Mouse (Mus musculus) erythroblast, embryonic 14.5 days (primary cell): Measurements from ENCODE around the gene Amd1. TPM values are rescaled to one million over a fixed set of nuclear protein-coding genes. Genes with fewer than 3 reads are reported as not detected.

ENCODE experiments used
- H3K27me3 ChIP-seq: 2 replicates; pipeline ENCODE4 v1.6.1; 2012; ENCODE audit warnings: inconsistent platforms; ENCODE audit not compliant: control insufficient read depth
- H3K36me3 ChIP-seq: 2 replicates; pipeline ENCODE4 v1.6.1; 2012; ENCODE audit warnings: mild to moderate bottlenecking, inconsistent platforms; ENCODE audit not compliant: control insufficient read depth
- H3K4me1 ChIP-seq: 2 replicates; pipeline ENCODE4 v1.6.1; 2012; ENCODE audit warnings: inconsistent platforms; ENCODE audit not compliant: control insufficient read depth
- H3K4me3 ChIP-seq: replicated peaks from 2 replicates; pipeline ENCODE3; 2012; ENCODE audit warnings: moderate library complexity, mild to moderate bottlenecking, inconsistent platforms
- H3K9me3 ChIP-seq: 2 replicates; pipeline ENCODE4 v1.6.1; 2012; ENCODE audit warnings: low read length, inconsistent platforms, mixed read lengths; ENCODE audit not compliant: control insufficient read depth
- GATA1 ChIP-seq: IDR thresholded peaks from 2 replicates; pipeline ENCODE4 v1.6.1; 2012; ENCODE audit warnings: low read length, inconsistent platforms, mixed read lengths
- TAL1 ChIP-seq: IDR thresholded peaks from 3 replicates; pipeline ENCODE4 v1.6.1; 2012; ENCODE audit warnings: low read length, inconsistent platforms, mixed read lengths
- polyA plus RNA-seq: library from polyadenylated mRNA; stranded (reverse); fragments of >175 nt; gene quantifications from 2 replicates; pipeline ENCODE4 v1.2.3, GENCODE M21; 2012

Gene Amd1
- polyA plus RNA-seq, 1 experiment, result 0.69 TPM

DNA sequence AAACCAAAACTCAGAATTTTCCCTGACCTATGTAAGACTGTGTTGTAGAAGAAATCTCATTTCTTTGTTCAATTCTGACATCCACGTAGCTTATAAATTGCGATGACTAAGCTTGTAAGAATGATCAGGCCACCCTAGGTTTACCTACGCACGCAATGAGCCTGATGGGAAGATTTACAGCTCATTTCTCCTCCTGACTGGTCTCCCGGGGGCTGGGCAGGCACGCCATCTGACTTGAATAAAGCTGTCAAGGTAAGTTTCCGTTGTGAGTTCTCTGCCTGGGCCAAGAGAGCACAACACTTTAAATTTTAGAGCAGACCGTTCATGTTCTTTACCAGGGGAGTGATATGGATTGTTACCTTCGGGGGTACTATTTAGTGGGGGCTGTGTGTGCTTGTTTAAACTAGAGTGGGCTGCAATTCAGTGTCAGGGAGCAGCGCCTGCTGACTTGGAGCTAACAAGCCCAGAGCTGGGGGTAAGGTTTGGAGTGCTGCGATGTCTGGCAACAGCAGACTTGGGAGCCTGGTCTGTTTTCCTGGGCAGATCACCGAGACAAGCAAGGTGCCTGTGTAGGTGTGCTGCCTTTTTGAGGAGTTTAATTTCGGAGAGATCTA is 37.5 kb upstream of the Amd1 start, which contains the start of gene Cdk19:
TSS of gene Cdk19 (plus strand) at position 214 of the 614 bp plus-strand sequence.
- H3K27me3 ChIP-seq, result no peaks in the 10 kb centered on the region
- H3K4me3 ChIP-seq, result no peak within 1 kb of the TSS
- no peaks in the 10 kb centered on the region; the same call in 1 of the 2 replicates for H3K4me1 ChIP-seq
- no peaks in the 10 kb centered on the region for H3K9me3 ChIP-seq
- H3K36me3 ChIP-seq, result no peaks in the 10 kb centered on the region
- no peak for TF ChIP-seq TAL1
- TF ChIP-seq GATA1, result no peak

- H3K27me3 ChIP-seq, result no peaks in the 10 kb centered on the region
- no peak overlapping the region for H3K4me3 ChIP-seq
- no peaks in the 10 kb centered on the region for H3K36me3 ChIP-seq
- peaks cover 13% of the 10 kb centered on the region for H3K4me1 ChIP-seq
- 0 out of 2 replicates have a peak, but pooled peaks cover 2% of the 10 kb centered on the region for H3K9me3 ChIP-seq
- TF ChIP-seq GATA1 (no peak), TAL1 (no peak)
Observed at GRCm38 (mm10) chr10:40332864-40333263, 30.9 kb upstream of the Amd1 start.

GRCm38 (mm10) chr10:40330262-40330661 is 28.3 kb upstream of the Amd1 start:
- Histone ChIP-seq H3K4me1 (peaks cover 32% of the 10 kb centered on the region), H3K4me3 (no peak overlapping the region), H3K27me3 (no peaks in the 10 kb centered on the region), H3K36me3 (no peaks in the 10 kb centered on the region), H3K9me3 (0 out of 2 replicates have a peak, but pooled peaks cover 2% of the 10 kb centered on the region)
- no peak for TF ChIP-seq TAL1
- no peak for TF ChIP-seq GATA1

DNA sequence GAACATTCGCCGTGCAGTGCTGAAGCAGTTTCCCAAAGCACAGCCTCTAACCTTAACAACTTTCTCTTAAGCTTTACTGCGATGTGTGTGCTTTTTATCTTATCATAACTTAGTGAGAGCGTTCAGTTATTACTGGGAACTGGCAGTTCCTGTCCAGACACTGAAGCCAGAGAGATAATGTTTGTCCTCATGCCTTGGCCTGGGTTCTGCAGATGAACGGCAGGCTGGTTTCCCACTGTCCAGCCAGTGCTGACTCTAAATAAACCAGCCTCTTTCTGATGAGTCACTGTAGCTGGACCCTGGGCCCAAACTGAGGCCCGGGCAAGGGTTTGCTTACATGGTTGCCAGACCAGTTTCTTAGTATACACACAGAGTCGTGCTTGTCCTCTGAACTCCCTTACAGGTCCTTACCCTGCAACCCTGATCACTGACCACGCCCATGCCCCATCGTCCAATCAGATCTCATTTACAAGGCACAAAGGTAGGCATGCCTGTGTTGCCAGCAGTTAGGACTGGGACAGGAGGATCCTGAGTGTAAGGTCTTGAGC is 26.1 kb upstream of the Amd1 start:
- Histone ChIP-seq H3K36me3 (no peaks in the 10 kb centered on the region), H3K4me1 (peaks cover 32% of the 10 kb centered on the region), H3K27me3 (no peaks in the 10 kb centered on the region), H3K4me3 (peak overlapping the region; percentile 50), H3K9me3 (peaks cover 5% of the 10 kb centered on the region)
- TF ChIP-seq TAL1 (no peak), GATA1 (no peak)

- Histone ChIP-seq H3K4me1 (no peaks in the 10 kb centered on the region), H3K9me3 (peaks cover 7% of the 10 kb centered on the region)
- TF ChIP-seq TAL1, result no peak
- no peak for TF ChIP-seq GATA1
Observed at GRCm38 (mm10) chr10:40320306-40320705, 18.3 kb upstream of the Amd1 start.

DNA sequence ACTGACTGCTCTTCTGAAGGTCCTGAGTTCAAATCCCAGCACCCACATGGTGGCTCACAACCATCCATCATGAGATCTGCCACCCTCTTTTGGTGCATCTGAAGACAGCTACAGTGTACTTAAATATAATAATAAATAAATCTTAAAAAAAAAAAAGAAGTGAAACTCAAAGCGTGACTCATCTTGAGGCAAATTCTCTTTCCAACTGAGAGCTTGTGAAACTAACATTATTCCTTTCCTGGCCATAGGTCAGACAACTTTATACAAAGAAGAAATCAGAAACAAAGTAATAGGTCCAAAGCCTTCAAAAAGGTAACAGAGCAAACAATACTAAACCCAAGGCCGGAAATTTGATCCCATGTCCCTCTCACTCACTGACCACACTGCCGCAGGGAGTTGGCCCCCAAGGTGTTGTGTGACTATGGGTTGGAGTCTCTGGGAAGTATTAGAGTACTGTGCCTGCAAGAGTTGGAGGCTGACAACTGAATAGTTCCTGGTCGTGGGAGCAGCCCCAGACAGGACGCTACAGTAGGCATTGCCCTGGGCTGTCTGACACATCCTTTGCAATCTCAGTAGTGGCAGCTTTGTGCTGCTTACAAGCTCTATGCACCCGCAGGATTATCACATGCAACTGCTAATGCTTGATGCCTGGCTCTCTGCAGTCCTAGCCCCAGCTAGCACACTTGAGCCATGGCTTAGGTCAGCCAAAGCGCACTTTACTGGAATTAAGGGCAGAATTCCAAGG is 15.0 kb upstream of the Amd1 start:
- H3K4me1 ChIP-seq, result no peaks in the 10 kb centered on the region
- H3K9me3 ChIP-seq, result peaks cover 4% of the 10 kb centered on the region
- H3K36me3 ChIP-seq, result no peaks in the 10 kb centered on the region
- no peak overlapping the region for H3K4me3 ChIP-seq
- no peaks in the 10 kb centered on the region for H3K27me3 ChIP-seq
- TF ChIP-seq GATA1 (no peak), TAL1 (no peak)

More at GRCm38 (mm10) chr10:40320306-40320705, 18.3 kb upstream of the Amd1 start:
- Histone ChIP-seq H3K36me3 (no peaks in the 10 kb centered on the region), H3K4me3 (no peak overlapping the region), H3K27me3 (no peaks in the 10 kb centered on the region)

DNA sequence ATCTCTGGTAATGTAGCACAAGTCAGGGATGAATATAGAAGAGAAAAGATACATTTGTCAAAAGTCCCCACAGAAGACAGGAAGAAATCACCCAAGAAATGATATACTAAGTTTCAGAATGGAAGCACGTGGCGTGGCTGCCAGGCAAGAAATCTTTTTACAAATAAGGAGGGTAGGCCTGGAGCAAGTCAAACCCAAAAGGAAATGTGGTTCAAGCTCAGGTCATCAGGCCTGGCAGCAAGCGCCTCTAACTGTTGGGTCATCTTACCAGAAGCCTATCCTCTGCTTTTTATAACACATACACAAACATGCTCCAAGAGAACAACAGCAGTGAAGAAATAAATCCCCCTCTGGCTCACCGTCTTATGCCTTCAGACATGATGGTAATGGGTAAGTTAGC is 10.8 kb upstream of the Amd1 start:
- H3K9me3 ChIP-seq, result no peaks in the 10 kb centered on the region
- TF ChIP-seq GATA1, result no peak
- no peak for TF ChIP-seq TAL1
- H3K36me3 ChIP-seq, result no peaks in the 10 kb centered on the region
- H3K27me3 ChIP-seq, result no peaks in the 10 kb centered on the region
- no peak overlapping the region for H3K4me3 ChIP-seq
- H3K4me1 ChIP-seq, result peaks cover 15% of the 10 kb centered on the region

DNA sequence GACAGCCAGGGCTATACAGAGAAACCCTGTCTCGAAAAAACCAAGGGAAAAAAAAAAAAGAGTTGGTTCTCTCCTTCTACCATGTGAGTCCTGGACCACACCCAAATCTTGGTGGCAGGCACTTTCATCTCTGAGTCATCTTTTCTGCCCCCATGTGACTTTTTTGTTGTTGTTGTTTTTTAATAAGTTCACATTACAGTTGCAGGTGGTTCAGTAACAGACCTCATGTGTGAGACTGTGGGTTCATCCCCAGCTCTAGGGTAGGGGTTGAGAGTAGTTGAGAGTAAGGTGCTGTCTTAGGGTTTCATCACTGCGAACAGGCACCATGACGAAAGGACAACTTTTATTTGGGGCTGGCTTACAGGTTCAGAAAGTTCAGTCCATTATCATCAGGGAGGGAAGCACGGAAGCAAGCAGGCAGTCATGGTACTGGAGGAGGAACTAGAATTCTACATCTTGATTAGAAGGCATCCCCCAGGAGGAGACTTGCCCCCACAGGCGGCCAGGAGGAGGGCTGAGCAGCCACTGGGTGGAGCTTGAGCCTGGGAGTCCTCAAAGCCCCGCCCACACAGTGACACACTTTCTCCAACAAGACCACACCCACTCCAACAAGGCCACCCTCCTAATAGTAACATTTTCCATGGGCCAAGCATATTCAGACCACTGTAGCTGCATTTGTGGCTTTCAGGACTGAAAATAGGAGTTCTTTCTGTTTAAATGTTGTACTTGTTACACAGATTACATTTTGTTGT is 8.1 kb upstream of the Amd1 start:
- peak overlapping the region; percentile 57 for H3K4me3 ChIP-seq
- H3K27me3 ChIP-seq, result no peaks in the 10 kb centered on the region
- H3K36me3 ChIP-seq, result no peaks in the 10 kb centered on the region
- peaks cover 15% of the 10 kb centered on the region for H3K4me1 ChIP-seq
- TF ChIP-seq TAL1 (no peak), GATA1 (no peak)
- H3K9me3 ChIP-seq, result peaks cover 8% of the 10 kb centered on the region
